Mouse (Mus musculus): ENCODE measurements around the gene Etnk2.

Etnk2 gene

GRCm38 (mm10) chr1:133353371-133353809 lies 10.0 kb upstream of the Etnk2 start:
- DNase-seq: peak; percentile 80 to 90

GRCm38 (mm10) chr1:133355469-133355868 lies 7.9 kb upstream of the Etnk2 start:
- no peak for DNase-seq

GRCm38 (mm10) chr1:133355912-133356311 lies 7.5 kb upstream of the Etnk2 start:
- DNase-seq: no peak

GRCm38 (mm10) chr1:133356330-133356729 lies 7.0 kb upstream of the Etnk2 start:
- no peak for DNase-seq

- peak; percentile 20 to 28 for DNase-seq
These were observed 2.4 kb upstream of the Etnk2 start for GRCm38 (mm10) chr1:133361006-133361405.

GRCm38 (mm10) chr1:133362103-133362502 lies 1.3 kb upstream of the Etnk2 start:
- DNase-seq: no peak

- no peak for DNase-seq
These were observed 754 bp downstream of the Etnk2 start for GRCm38 (mm10) chr1:133364022-133364630.

- DNase-seq: no peak
These were observed 1.5 kb downstream of the Etnk2 start for GRCm38 (mm10) chr1:133364890-133365289.

GRCm38 (mm10) chr1:133366951-133367605 lies 3.7 kb downstream of the Etnk2 start:
- no peak for DNase-seq

GRCm38 (mm10) chr1:133367606-133368488 lies 4.5 kb downstream of the Etnk2 start:
- DNase-seq: no peak

- DNase-seq: peak in 1 of 2 experiments; percentile 37
These were observed 5.3 kb downstream of the Etnk2 start for GRCm38 (mm10) chr1:133368644-133369043.

- DNase-seq: no peak
These were observed 7.0 kb downstream of the Etnk2 start for GRCm38 (mm10) chr1:133370352-133370751.

- no peak for DNase-seq
These were observed 8.1 kb downstream of the Etnk2 start for GRCm38 (mm10) chr1:133371431-133371830.

- DNase-seq: peak; percentile 46 to 49
These were observed 8.7 kb downstream of the Etnk2 start for GRCm38 (mm10) chr1:133372113-133372512.

- peak; percentile 88 to 93 for DNase-seq
These were observed 12.4 kb downstream of the Etnk2 start for GRCm38 (mm10) chr1:133375696-133376346.

GRCm38 (mm10) chr1:133377547-133377946 lies 14.2 kb downstream of the Etnk2 start:
- peak; percentile 24 to 44 for DNase-seq

- DNase-seq: peak in 1 of 2 experiments; percentile 25
These were observed 16.0 kb downstream of the Etnk2 start for GRCm38 (mm10) chr1:133379254-133379985.

- no peak for DNase-seq
These were observed 16.6 kb downstream of the Etnk2 start for GRCm38 (mm10) chr1:133379986-133380320.

GRCm38 (mm10) chr1:133380347-133381065 lies 17.1 kb downstream of the Etnk2 start:
- peak; percentile 64 to 69 for DNase-seq

GRCm38 (mm10) chr1:133382008-133382407 lies 18.6 kb downstream of the Etnk2 start:
- DNase-seq: peak; percentile 53 to 75

GRCm38 (mm10) chr1:133382552-133383155 lies 19.3 kb downstream of the Etnk2 start:
- peak in 1 of 2 experiments; percentile 18 for DNase-seq
